Mouse (Mus musculus) c-Kit-positive CD71-positive TER-119-positive erythroid progenitor cells, embryonic 14.5 days (primary cell): ENCODE data around the gene Tm9sf3.

Source experiments
- DNase-seq: peaks from one replicate; pipeline ENCODE4 v3.0.0-alpha.2; 2013; ENCODE audit warnings: low spot score

The Tm9sf3 gene

DNA sequence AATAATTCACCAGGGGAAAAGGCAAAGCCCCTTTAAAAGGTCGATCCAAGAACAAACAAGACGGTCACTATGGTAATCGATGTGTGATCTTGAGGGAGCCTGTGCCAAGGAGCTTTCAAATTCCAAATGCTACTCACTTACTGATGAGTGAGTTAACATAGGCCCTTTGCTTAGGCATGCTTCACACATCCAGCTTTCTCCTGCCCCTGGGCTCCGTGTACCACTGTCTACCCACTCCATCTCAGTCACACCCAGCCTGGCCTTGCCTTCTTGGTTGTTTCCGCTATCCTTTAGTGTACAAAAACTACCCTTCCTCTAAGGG is 97.9 kb downstream of the Tm9sf3 start:
- DNase-seq: no peak

- no peak for DNase-seq
Observed at GRCm38 (mm10) chr19:41165144-41165913, 98.5 kb downstream of the Tm9sf3 start.

DNA sequence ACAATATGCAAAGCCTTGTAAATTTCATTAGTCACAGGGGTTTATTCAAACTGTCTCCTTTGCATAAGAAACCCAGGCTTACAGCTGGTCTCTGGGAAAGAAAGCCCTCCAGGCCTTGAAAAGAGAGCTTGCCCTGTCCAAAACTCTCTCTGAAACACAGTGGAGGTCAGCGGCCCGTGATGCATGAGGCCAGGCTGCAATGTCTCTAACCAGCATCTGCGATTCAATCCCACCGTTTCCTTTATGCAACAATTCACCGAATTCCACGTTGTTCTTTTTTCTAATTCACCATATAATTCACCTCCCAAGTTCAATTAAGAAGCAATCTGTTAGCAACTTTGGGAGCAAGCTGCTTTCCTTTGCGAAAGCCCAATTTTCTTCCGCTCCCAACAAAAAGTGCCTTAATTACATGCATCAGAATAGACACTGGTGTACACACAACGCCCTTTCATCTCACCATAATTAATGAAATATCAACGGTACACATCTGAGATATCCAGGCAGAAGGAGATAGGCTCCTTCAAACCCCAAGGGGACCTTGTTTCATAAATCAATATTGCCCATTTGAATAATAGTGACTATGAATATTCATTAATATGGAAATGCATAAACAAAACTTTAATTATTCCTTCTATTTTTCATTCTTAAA is 99.2 kb downstream of the Tm9sf3 start:
- no peak for DNase-seq
